ENCODE assay signal across 16 mouse cellular contexts in genomic region chr3:36360933-36361332, GRCm38 (mm10).
"Had no signal": no experiment of that assay in that cellular context is flagged by ENCODE, and none has a peak within 500 bp of the region (broad histone marks: within the 10 kb centered on the region; RNA-seq: fewer than 3 reads in every experiment).

No protein-coding gene starts in this region.

- H3K4me1 ChIP-seq: neural tube, embryonic 13.5 days; neural tube, embryonic 15.5 days; stomach, embryonic 15.5 days had no signal

- H3K4me2 ChIP-seq: neural tube, embryonic 13.5 days; neural tube, embryonic 15.5 days; stomach, embryonic 15.5 days had no signal

- H3K4me3 ChIP-seq: neural tube, embryonic 13.5 days; neural tube, embryonic 15.5 days; stomach, embryonic 15.5 days had no signal

- H3K27ac ChIP-seq: neural tube, embryonic 13.5 days; neural tube, embryonic 15.5 days; stomach, embryonic 15.5 days; stomach, postnatal 0 days had no signal

- H3K9me3 ChIP-seq: neural tube, embryonic 13.5 days; neural tube, embryonic 15.5 days; stomach, embryonic 15.5 days had no signal

- H3K27me3 ChIP-seq: neural tube, embryonic 13.5 days; neural tube, embryonic 15.5 days; stomach, embryonic 15.5 days had no signal

- H3K36me3 ChIP-seq: neural tube, embryonic 13.5 days; neural tube, embryonic 15.5 days; stomach, embryonic 15.5 days had no signal

- H3K9ac ChIP-seq: neural tube, embryonic 13.5 days; neural tube, embryonic 15.5 days; stomach, embryonic 15.5 days had no signal

- DNase-seq: retina, postnatal 1 day; right cerebral cortex, adult 18-20 months; right cerebral cortex, postnatal 14 days; right cerebral cortex, postnatal 25 days; right cerebral cortex, postnatal 4 days; spleen, adult 18-20 months; thymus, adult 18-20 months; thymus, adult 2 months; thymus, postnatal 14 days; thymus, postnatal 25 days; thymus, postnatal 36 days; thymus, postnatal 4 days had no signal
